Mouse (Mus musculus) ovary, adult 18-20 months (tissue): Measurements from ENCODE around the gene Znhit3.
A peak's percentile ranks its signal among the peaks of the same experiment; 100 is the strongest.
"Not testable (repeated sequence)": the region's sequence is repeated elsewhere in the genome, so short reads cannot be mapped to it uniquely, and the experiment has no call there.

Experiments used
- DNase-seq: peaks from one replicate; pipeline ENCODE4 v3.0.0; 2022; ENCODE audit warnings: low spot score, mixed read lengths

Znhit3 gene

GRCm38 (mm10) chr11:84919951-84920350 lies 3.8 kb upstream of the Znhit3 start:
- DNase-seq = no peak

- no peak for DNase-seq
Observed at GRCm38 (mm10) chr11:84919276-84919675, 3.1 kb upstream of the Znhit3 start.

- DNase-seq = peak; percentile 18
Observed at GRCm38 (mm10) chr11:84918425-84918824, 2.3 kb upstream of the Znhit3 start.

- DNase-seq = no peak
Observed at GRCm38 (mm10) chr11:84916703-84917300, 636 bp upstream of the Znhit3 start.

GRCm38 (mm10) chr11:84914673-84915072 lies 1.5 kb downstream of the Znhit3 start:
- no peak for DNase-seq

GRCm38 (mm10) chr11:84910411-84910810 lies 5.8 kb downstream of the Znhit3 start:
- DNase-seq = no peak

- no peak for DNase-seq
Observed at GRCm38 (mm10) chr11:84908480-84908879, 7.7 kb downstream of the Znhit3 start.

- DNase-seq = no peak
Observed at GRCm38 (mm10) chr11:84907081-84907480, 9.1 kb downstream of the Znhit3 start.

- DNase-seq = no peak
Observed at GRCm38 (mm10) chr11:84904597-84905144, 11.5 kb downstream of the Znhit3 start.

- DNase-seq = no peak
Observed at GRCm38 (mm10) chr11:84893113-84893512, 23.1 kb downstream of the Znhit3 start.

GRCm38 (mm10) chr11:84891705-84892104 lies 24.5 kb downstream of the Znhit3 start:
- DNase-seq = no peak

GRCm38 (mm10) chr11:84889492-84889891 lies 26.7 kb downstream of the Znhit3 start:
- no peak for DNase-seq

- DNase-seq = no peak
Observed at GRCm38 (mm10) chr11:84888025-84888424, 28.1 kb downstream of the Znhit3 start.

GRCm38 (mm10) chr11:84886767-84887511 lies 29.2 kb downstream of the Znhit3 start:
- no peak for DNase-seq

- DNase-seq = no peak
Observed at GRCm38 (mm10) chr11:84886236-84886635, 29.9 kb downstream of the Znhit3 start.

GRCm38 (mm10) chr11:84885238-84885637 lies 30.9 kb downstream of the Znhit3 start:
- no peak for DNase-seq

GRCm38 (mm10) chr11:84882346-84882745 lies 33.8 kb downstream of the Znhit3 start:
- no peak for DNase-seq

- DNase-seq = no peak
Observed at GRCm38 (mm10) chr11:84880971-84881370, 35.2 kb downstream of the Znhit3 start.

- DNase-seq = peak; percentile 44
Observed at GRCm38 (mm10) chr11:84880465-84880961, 35.7 kb downstream of the Znhit3 start.

- peak; percentile 71 for DNase-seq
Observed at GRCm38 (mm10) chr11:84879772-84880464, 36.2 kb downstream of the Znhit3 start, which contains the start of the genes Myo19 and Pigw. Gene Myo19, plus strand, starts transcription at chr11:84880148. Gene Pigw, minus strand, starts transcription at chr11:84880285.

- no peak for DNase-seq
Observed at GRCm38 (mm10) chr11:84879007-84879771, 37.0 kb downstream of the Znhit3 start.

GRCm38 (mm10) chr11:84876020-84876419 lies 40.1 kb downstream of the Znhit3 start:
- DNase-seq = not testable (repeated sequence)
